Mouse (Mus musculus) erythroid progenitor cell, adult 5-6 weeks (primary cell): ENCODE results near the gene Rap1gds1. TPM values are rescaled to one million over a fixed set of nuclear protein-coding genes. Genes with fewer than 3 reads are reported as not detected.

Source experiments
- ATAC-seq: replicated peaks from 2 replicates; pipeline ENCODE4 v1.8.0; 2016; ENCODE audit warnings: moderate number of reproducible peaks, mild to moderate bottlenecking, moderate TSS enrichment, inconsistent platforms; ENCODE audit not compliant: poor library complexity, low FRiP score, severe bottlenecking
- total RNA-seq, 2 experiments: library from RNA; stranded (forward) in 1 of 2; stranded (reverse) in 1 of 2; fragments of 150-400 nt in 1 of 2; fragments of 186-747, 209-891 nt in 1 of 2; gene quantifications; 2 replicates each; pipeline versions ENCODE4 v1.2.3 to v1.2.4; 2015 to 2017; ENCODE audit warnings: low replicate concordance in 2 of 2

Gene Rap1gds1
- total RNA-seq, 2 experiments from 2014 or later = 8.9 to 18.9 TPM

GRCm38 (mm10) chr3:138958527-138958926, 116.5 kb downstream of the Rap1gds1 start:
- no peak for ATAC-seq

GRCm38 (mm10) chr3:138955220-138955619, 119.8 kb downstream of the Rap1gds1 start:
- no peak for ATAC-seq

GRCm38 (mm10) chr3:138949081-138949480, 125.9 kb downstream of the Rap1gds1 start:
- ATAC-seq = no peak

GRCm38 (mm10) chr3:138945516-138945915, 129.5 kb downstream of the Rap1gds1 start:
- ATAC-seq = no peak

- ATAC-seq = no peak
Measured at GRCm38 (mm10) chr3:138941604-138942003, 133.4 kb downstream of the Rap1gds1 start.

GRCm38 (mm10) chr3:138937241-138937640, 137.8 kb downstream of the Rap1gds1 start:
- ATAC-seq = no peak

- no peak for ATAC-seq
Measured at GRCm38 (mm10) chr3:138936780-138937179, 138.2 kb downstream of the Rap1gds1 start.

GRCm38 (mm10) chr3:138927437-138927836, 147.6 kb downstream of the Rap1gds1 start:
- no peak for ATAC-seq

GRCm38 (mm10) chr3:138926161-138926560, 148.8 kb downstream of the Rap1gds1 start:
- ATAC-seq = no peak

- ATAC-seq = no peak
Measured at GRCm38 (mm10) chr3:138918241-138918640, 156.8 kb downstream of the Rap1gds1 start.

GRCm38 (mm10) chr3:138917016-138917415, 158.0 kb downstream of the Rap1gds1 start:
- ATAC-seq = no peak

- ATAC-seq = no peak
Measured at GRCm38 (mm10) chr3:138916591-138916990, 158.4 kb downstream of the Rap1gds1 start.

- ATAC-seq = no peak
Measured at GRCm38 (mm10) chr3:138914626-138915288, 160.2 kb downstream of the Rap1gds1 start.

GRCm38 (mm10) chr3:138912504-138912903, 162.5 kb downstream of the Rap1gds1 start:
- no peak for ATAC-seq

- no peak for ATAC-seq
Measured at GRCm38 (mm10) chr3:138909313-138909712, 165.7 kb downstream of the Rap1gds1 start.

- no peak for ATAC-seq
Measured at GRCm38 (mm10) chr3:138906112-138906880, 168.7 kb downstream of the Rap1gds1 start.

- no peak for ATAC-seq
Measured at GRCm38 (mm10) chr3:138905678-138906077, 169.3 kb downstream of the Rap1gds1 start.

GRCm38 (mm10) chr3:138900571-138901141, 174.3 kb downstream of the Rap1gds1 start:
- no peak for ATAC-seq

GRCm38 (mm10) chr3:138898055-138898454, 176.9 kb downstream of the Rap1gds1 start:
- ATAC-seq = no peak

GRCm38 (mm10) chr3:138897500-138897899, 177.5 kb downstream of the Rap1gds1 start:
- ATAC-seq = no peak

- ATAC-seq = no peak
Measured at GRCm38 (mm10) chr3:138893520-138893919, 181.5 kb downstream of the Rap1gds1 start.
